Mouse (Mus musculus): ENCODE measurements around the gene Nog. TPM values are rescaled to one million over a fixed set of nuclear protein-coding genes. Genes with fewer than 3 reads are reported as not detected.

The Nog gene
- polyA plus RNA-seq, 2 experiments = 0.04 TPM; not detected in 1

DNA sequence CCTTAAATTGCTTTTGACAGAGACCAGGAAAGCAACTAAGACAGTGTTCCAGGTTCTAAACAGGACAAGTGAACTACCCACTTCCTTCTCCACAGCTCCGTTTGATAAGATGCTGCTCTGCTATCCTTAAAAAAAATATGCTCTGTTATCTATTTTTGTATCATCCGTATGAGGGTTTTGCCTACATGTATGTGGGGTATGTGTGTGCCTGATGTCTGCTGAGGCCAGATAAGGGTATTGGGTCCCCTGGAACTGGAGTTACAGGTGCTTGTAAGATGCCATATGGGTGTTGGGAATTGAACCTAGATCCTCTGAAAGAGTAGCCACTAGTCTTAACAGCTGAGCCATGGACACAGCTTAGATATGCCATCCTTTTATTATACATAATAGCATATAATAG is 19.6 kb upstream of the Nog start:
- Histone ChIP-seq H3K9me3 (ENCODE audit: control insufficient read depth, low read length) (no peaks in the 10 kb centered on the region), H3K4me2 (ENCODE audit: low read depth) (no peak overlapping the region), H3K4me1 (replicated peaks; ENCODE audit: control insufficient read depth in 2 of 2, insufficient read depth in 2 of 2, low read length in 1 of 2) (peaks cover 0 to 1% of the 10 kb centered on the region in 2 experiments; a peak in 1 of 4 replicates), H3K9ac (replicated peaks) (no peak overlapping the region), H3K36me3 (replicated peaks; ENCODE audit: control insufficient read depth, insufficient read depth, low read depth) (no peaks in the 10 kb centered on the region), H3K27me3 (ENCODE audit: control insufficient read depth, insufficient read depth, low read length) (no peaks in the 10 kb centered on the region), H3K27ac (no peak overlapping the region), H3K4me3 (ENCODE audit: insufficient read depth in 1 of 2, low read depth in 2 of 2, low read length in 2 of 2) (no peak overlapping the region)
- WGBS (ENCODE audit: insufficient replicate concordance) = 34% methylated on average over 2 of the region's 2 CpGs
- peak in 2 of 3 experiments; percentile 11 for DNase-seq (ENCODE audit: low read depth in 3 of 3, low spot score in 3 of 3)
- ATAC-seq (ENCODE audit: insufficient read depth) = peak; percentile 83
- peak; percentile 53; the same call in 1 of the 2 replicates for TF ChIP-seq EP300 (IDR thresholded peaks at IDR 0.05; ENCODE audit: low read depth)
- TF ChIP-seq CTCF (IDR thresholded peaks at IDR 0.05; ENCODE audit: low read depth) = no peak

DNA sequence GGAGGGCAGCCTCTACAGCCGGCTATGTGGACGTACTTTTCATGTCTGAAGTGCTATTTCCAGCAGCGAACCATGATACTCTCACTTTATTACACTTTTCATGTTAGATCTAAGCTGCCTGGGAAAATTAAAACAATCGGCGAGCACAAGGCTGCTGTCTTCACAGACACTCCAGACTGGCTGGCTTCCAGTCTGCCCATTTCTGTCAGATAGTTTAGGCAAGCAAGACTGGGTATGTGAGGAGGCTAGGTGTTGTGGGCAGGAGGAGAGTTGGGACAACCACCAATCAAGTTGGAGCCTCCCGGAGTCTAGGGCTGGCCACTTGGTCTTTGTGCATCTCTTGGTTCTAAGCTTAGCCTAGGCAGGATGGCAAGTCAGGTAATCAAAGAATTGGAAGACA is 17.5 kb upstream of the Nog start:
- peaks cover 0 to 1% of the 10 kb centered on the region in 2 experiments; a peak in 1 of 4 replicates for H3K4me1 ChIP-seq (replicated peaks; ENCODE audit: control insufficient read depth in 2 of 2, insufficient read depth in 2 of 2, low read length in 1 of 2)
- no peaks in the 10 kb centered on the region for H3K27me3 ChIP-seq (ENCODE audit: control insufficient read depth, insufficient read depth, low read length)
- ATAC-seq (ENCODE audit: insufficient read depth) = no peak
- DNase-seq (ENCODE audit: low read depth in 3 of 3, low spot score in 3 of 3) = no peak
- no peak overlapping the region for H3K9ac ChIP-seq (replicated peaks)
- 55% methylated on average over 6 of the region's 6 CpGs for WGBS (ENCODE audit: insufficient replicate concordance)
- no peaks in the 10 kb centered on the region for H3K9me3 ChIP-seq (ENCODE audit: control insufficient read depth, low read length)
- H3K36me3 ChIP-seq (replicated peaks; ENCODE audit: control insufficient read depth, insufficient read depth, low read depth) = no peaks in the 10 kb centered on the region
- TF ChIP-seq EP300 (IDR thresholded peaks at IDR 0.05; ENCODE audit: low read depth) = no peak
- TF ChIP-seq CTCF (IDR thresholded peaks at IDR 0.05; ENCODE audit: low read depth) = no peak
- no peak overlapping the region for H3K4me2 ChIP-seq (ENCODE audit: low read depth)
- no peak overlapping the region for H3K27ac ChIP-seq
- H3K4me3 ChIP-seq (ENCODE audit: insufficient read depth in 1 of 2, low read depth in 2 of 2, low read length in 2 of 2) = no peak overlapping the region

DNA sequence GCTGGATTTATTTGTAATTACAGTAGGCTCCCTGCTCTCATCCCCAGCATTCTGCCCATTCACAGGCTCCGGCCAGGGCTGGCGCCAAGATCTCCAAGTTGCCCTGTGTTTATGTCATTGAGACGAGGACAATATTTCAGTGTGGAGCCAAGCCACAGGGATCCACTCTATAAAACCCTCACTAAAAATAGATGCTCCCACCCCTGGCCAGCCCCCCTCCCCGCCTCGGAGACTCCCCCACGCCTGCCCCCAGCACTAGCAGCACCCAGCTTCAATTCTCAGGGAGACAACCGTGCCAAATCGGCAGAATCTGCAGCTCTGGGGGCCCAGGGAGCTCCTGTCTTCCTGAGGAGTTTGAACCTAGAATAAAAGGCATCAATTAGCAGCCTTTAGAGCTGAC is 16.2 kb upstream of the Nog start:
- Histone ChIP-seq H3K4me1 (replicated peaks; ENCODE audit: control insufficient read depth in 2 of 2, insufficient read depth in 2 of 2, low read length in 1 of 2) (peaks cover 0 to 1% of the 10 kb centered on the region in 2 experiments; a peak in 1 of 4 replicates), H3K4me2 (ENCODE audit: low read depth) (no peak overlapping the region), H3K9me3 (ENCODE audit: control insufficient read depth, low read length) (no peaks in the 10 kb centered on the region), H3K27me3 (ENCODE audit: control insufficient read depth, insufficient read depth, low read length) (no peaks in the 10 kb centered on the region), H3K36me3 (replicated peaks; ENCODE audit: control insufficient read depth, insufficient read depth, low read depth) (no peaks in the 10 kb centered on the region), H3K4me3 (ENCODE audit: insufficient read depth in 1 of 2, low read depth in 2 of 2, low read length in 2 of 2) (no peak overlapping the region), H3K27ac (no peak overlapping the region), H3K9ac (replicated peaks) (no peak overlapping the region)
- TF ChIP-seq EP300 (IDR thresholded peaks at IDR 0.05; ENCODE audit: low read depth) = no peak
- DNase-seq (ENCODE audit: low read depth in 3 of 3, low spot score in 3 of 3) = no peak
- 31% methylated on average over 8 of the region's 8 CpGs for WGBS (ENCODE audit: insufficient replicate concordance)
- ATAC-seq (ENCODE audit: insufficient read depth) = no peak

DNA sequence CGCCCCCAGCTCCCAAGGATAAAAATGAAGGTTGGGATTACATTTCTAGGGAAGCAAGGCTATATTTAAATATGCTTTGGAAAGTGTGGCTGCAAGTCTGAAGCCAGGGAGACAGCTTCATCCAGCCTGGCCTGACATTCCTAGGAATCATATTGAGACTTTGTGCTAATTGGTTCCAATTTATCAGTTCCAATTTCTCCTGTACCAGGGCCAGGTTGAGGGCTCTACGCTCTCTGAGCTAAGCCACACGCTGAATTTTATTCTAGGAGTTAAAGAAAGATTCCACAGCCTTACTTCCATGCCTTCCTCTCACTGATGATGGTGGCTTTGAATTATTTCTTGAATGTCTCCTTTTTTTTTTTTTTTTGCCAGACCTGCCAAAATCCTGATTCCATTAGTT is 15.6 kb upstream of the Nog start:
- H3K4me1 ChIP-seq (replicated peaks; ENCODE audit: control insufficient read depth in 2 of 2, insufficient read depth in 2 of 2, low read length in 1 of 2) = peaks cover 0 to 1% of the 10 kb centered on the region in 2 experiments; a peak in 1 of 4 replicates
- WGBS (ENCODE audit: insufficient replicate concordance) = 68% methylated on average over 3 of the region's 3 CpGs
- ATAC-seq (ENCODE audit: insufficient read depth) (no peak), DNase-seq (ENCODE audit: low read depth in 3 of 3, low spot score in 3 of 3) (no peak)
- H3K4me2 ChIP-seq (ENCODE audit: low read depth) = no peak overlapping the region
- H3K9ac ChIP-seq (replicated peaks) = no peak overlapping the region
- H3K27ac ChIP-seq = no peak overlapping the region
- no peaks in the 10 kb centered on the region for H3K36me3 ChIP-seq (replicated peaks; ENCODE audit: control insufficient read depth, insufficient read depth, low read depth)
- no peaks in the 10 kb centered on the region for H3K9me3 ChIP-seq (ENCODE audit: control insufficient read depth, low read length)
- H3K27me3 ChIP-seq (ENCODE audit: control insufficient read depth, insufficient read depth, low read length) = no peaks in the 10 kb centered on the region
- no peak overlapping the region for H3K4me3 ChIP-seq (ENCODE audit: insufficient read depth in 1 of 2, low read depth in 2 of 2, low read length in 2 of 2)
- TF ChIP-seq EP300 (IDR thresholded peaks at IDR 0.05; ENCODE audit: low read depth) (no peak), CTCF (IDR thresholded peaks at IDR 0.05; ENCODE audit: low read depth) (no peak)

DNA sequence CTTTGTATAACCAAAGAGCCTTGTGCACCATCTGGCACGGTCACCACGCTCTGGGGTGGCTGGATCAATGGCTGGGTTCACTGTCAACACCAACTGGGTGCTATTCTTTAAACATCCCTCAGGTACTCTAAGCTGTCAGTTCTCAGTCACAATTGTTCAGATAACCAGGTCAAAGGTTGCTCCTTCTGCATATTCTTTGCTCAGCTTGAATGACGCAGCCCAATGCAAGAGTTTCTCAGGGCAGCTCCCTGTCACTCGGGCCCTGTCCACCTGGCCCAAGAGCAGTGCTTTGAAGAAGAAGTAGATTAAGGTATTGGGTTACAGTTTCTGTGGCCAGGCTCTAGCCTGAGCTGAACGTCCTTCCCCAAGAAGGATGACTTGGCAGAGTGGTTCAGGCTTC is 12.2 kb upstream of the Nog start:
- DNase-seq (ENCODE audit: low read depth in 3 of 3, low spot score in 3 of 3) (no peak), ATAC-seq (ENCODE audit: insufficient read depth) (no peak)
- Histone ChIP-seq H3K9ac (replicated peaks) (no peak overlapping the region), H3K36me3 (replicated peaks; ENCODE audit: control insufficient read depth, insufficient read depth, low read depth) (no peaks in the 10 kb centered on the region), H3K9me3 (ENCODE audit: control insufficient read depth, low read length) (no peaks in the 10 kb centered on the region), H3K27me3 (ENCODE audit: control insufficient read depth, insufficient read depth, low read length) (no peaks in the 10 kb centered on the region), H3K27ac (no peak overlapping the region), H3K4me1 (replicated peaks; ENCODE audit: control insufficient read depth in 2 of 2, insufficient read depth in 2 of 2, low read length in 1 of 2) (no peaks in the 10 kb centered on the region), H3K4me2 (ENCODE audit: low read depth) (no peak overlapping the region), H3K4me3 (ENCODE audit: insufficient read depth in 1 of 2, low read depth in 2 of 2, low read length in 2 of 2) (no peak overlapping the region)
- no peak for TF ChIP-seq CTCF (IDR thresholded peaks at IDR 0.05; ENCODE audit: low read depth)
- no peak for TF ChIP-seq EP300 (IDR thresholded peaks at IDR 0.05; ENCODE audit: low read depth)
- 46% methylated on average over 5 of the region's 5 CpGs for WGBS (ENCODE audit: insufficient replicate concordance)
